Mouse (Mus musculus) hindbrain, embryonic 16.5 days (tissue): Measurements from ENCODE around the gene Phf14. TPM values are rescaled to one million over a fixed set of nuclear protein-coding genes. Genes with fewer than 3 reads are reported as not detected.

Experiments
- ATAC-seq: fragments of 200-750 bp; cut with Nextera tagmentation; 2 replicates; pipeline ENCODE4 v1.8.0; 2017; ENCODE audit warnings: moderate TSS enrichment, moderate library complexity
- H3K27ac ChIP-seq: fragments of 300-500 bp; sonication (generic); 2 replicates; pipeline ENCODE4 v1.5.1; 2014; ENCODE audit warnings: low read depth, mild to moderate bottlenecking, control low read depth, low read length, moderate library complexity
- H3K27me3 ChIP-seq: fragments of 300-500 bp; sonication (generic); replicated peaks from 2 replicates; pipeline ENCODE4 v1.6.1; 2014; ENCODE audit warnings: low read length; ENCODE audit not compliant: control insufficient read depth, insufficient read depth
- H3K36me3 ChIP-seq: fragments of 300-500 bp; sonication (generic); 2 replicates; pipeline ENCODE4 v1.6.1; 2014; ENCODE audit warnings: mild to moderate bottlenecking, low read length, moderate library complexity, mixed read lengths; ENCODE audit not compliant: control insufficient read depth, insufficient read depth
- H3K4me1 ChIP-seq: fragments of 300-500 bp; sonication (generic); 2 replicates; pipeline ENCODE4 v1.6.1; 2014; ENCODE audit warnings: low read depth, low read length; ENCODE audit not compliant: control insufficient read depth, insufficient read depth
- H3K4me2 ChIP-seq: fragments of 300-500 bp; sonication (generic); 2 replicates; pipeline ENCODE4 v1.6.1; 2014; ENCODE audit warnings: mild to moderate bottlenecking, low read length, control low read depth, moderate library complexity
- H3K4me3 ChIP-seq: fragments of 300-500 bp; sonication (generic); 2 replicates; pipeline ENCODE4 v1.5.1; 2014; ENCODE audit warnings: mild to moderate bottlenecking, low read length, control low read depth, moderate library complexity
- H3K9ac ChIP-seq: fragments of 300-500 bp; sonication (generic); 2 replicates; pipeline ENCODE4 v1.6.1; 2014; ENCODE audit warnings: low read depth, mild to moderate bottlenecking, control low read depth, low read length, moderate library complexity
- H3K9me3 ChIP-seq: fragments of 300-500 bp; sonication (generic); 2 replicates; pipeline ENCODE4 v1.6.1; 2014; ENCODE audit warnings: mild to moderate bottlenecking, low read length, moderate library complexity; ENCODE audit not compliant: control insufficient read depth
- WGBS: fragments of 180-500 bp; shearing (Covaris S2); extraction: QIAGEN DNeasy Blood & Tissue Kit; methylation state at CpG from one replicate; pipeline ENCODE4 v1.1.7; 2014; 5-methylcytosine and 5-hydroxymethylcytosine counted together
- polyA plus RNA-seq: library from polyadenylated mRNA; unstranded; fragments of >200 nt; fragmentation: Nextera tagmentation; extraction: Ambion mirVana; gene quantifications from 2 replicates; pipeline ENCODE4 v1.2.1, GENCODE M21; 2015

Phf14 gene
- polyA plus RNA-seq, 1 experiment from 2014 or later = 74.3 TPM

- Histone ChIP-seq H3K27ac (no peak overlapping the region), H3K4me3 (no peak overlapping the region), H3K4me1 (no peaks in the 10 kb centered on the region; the same call in 1 of the 2 replicates), H3K36me3 (no peaks in the 10 kb centered on the region), H3K9ac (no peak overlapping the region), H3K9me3 (no peaks in the 10 kb centered on the region), H3K4me2 (no peak overlapping the region), H3K27me3 (no peaks in the 10 kb centered on the region)
- 42% methylated on average over 7 of the region's 7 CpGs for WGBS
- ATAC-seq = 0 out of 2 replicates have a peak, but pooled peaks have one; percentile 50
These were observed 169.7 kb downstream of the Phf14 start for GRCm38 (mm10) chr6:12077338-12077737.

DNA sequence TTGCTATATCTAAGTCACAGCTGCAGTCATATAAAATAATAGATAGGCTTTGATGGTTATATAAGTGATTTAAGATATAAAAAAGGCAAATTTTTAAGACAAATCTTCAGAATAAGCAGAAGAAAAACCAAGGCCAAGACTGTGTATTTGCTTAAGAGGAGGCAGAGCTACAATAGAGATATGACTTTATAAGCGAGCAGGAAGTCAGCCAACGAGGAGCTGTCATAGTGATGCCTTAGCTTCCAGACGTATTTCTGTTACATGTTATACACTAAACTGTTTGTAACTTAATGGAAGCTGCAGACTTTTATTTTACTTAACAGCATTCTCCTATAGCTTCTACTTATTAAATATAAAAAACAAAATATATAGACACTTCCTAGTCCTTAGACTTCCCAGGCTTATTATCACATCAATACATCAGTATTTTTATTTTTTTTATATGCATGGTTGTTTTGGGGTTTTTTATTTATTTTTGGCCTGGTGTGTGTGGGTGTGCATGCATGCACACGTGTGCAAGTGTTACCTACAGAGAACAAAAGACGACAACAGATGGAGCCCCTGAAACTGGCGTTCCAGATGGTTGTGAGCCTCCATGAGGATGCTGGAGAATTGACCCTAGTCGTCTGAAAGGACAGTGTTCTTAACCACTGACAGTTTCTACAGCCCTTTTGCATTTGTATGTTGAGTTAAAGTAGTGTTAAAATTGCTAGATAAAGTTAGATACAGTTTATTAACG lies 170.4 kb downstream of the Phf14 start:
- no peak for ATAC-seq
- no peak overlapping the region for H3K4me3 ChIP-seq
- H3K9ac ChIP-seq = no peak overlapping the region
- H3K27ac ChIP-seq = no peak overlapping the region
- H3K4me1 ChIP-seq = no peaks in the 10 kb centered on the region; the same call in 1 of the 2 replicates
- H3K9me3 ChIP-seq = no peaks in the 10 kb centered on the region
- H3K27me3 ChIP-seq = no peaks in the 10 kb centered on the region
- WGBS = 67% methylated on average over 8 of the region's 8 CpGs
- H3K4me2 ChIP-seq = no peak overlapping the region
- no peaks in the 10 kb centered on the region for H3K36me3 ChIP-seq

GRCm38 (mm10) chr6:12079260-12079659 lies 171.7 kb downstream of the Phf14 start:
- WGBS = 90% methylated on average over 4 of the region's 4 CpGs
- no peaks in the 10 kb centered on the region for H3K36me3 ChIP-seq
- H3K4me3 ChIP-seq = no peak overlapping the region
- H3K27ac ChIP-seq = no peak overlapping the region
- H3K4me1 ChIP-seq = no peaks in the 10 kb centered on the region; the same call in 1 of the 2 replicates
- no peak overlapping the region for H3K9ac ChIP-seq
- no peaks in the 10 kb centered on the region for H3K27me3 ChIP-seq
- H3K9me3 ChIP-seq = no peaks in the 10 kb centered on the region
- ATAC-seq = no peak
- H3K4me2 ChIP-seq = no peak overlapping the region

DNA sequence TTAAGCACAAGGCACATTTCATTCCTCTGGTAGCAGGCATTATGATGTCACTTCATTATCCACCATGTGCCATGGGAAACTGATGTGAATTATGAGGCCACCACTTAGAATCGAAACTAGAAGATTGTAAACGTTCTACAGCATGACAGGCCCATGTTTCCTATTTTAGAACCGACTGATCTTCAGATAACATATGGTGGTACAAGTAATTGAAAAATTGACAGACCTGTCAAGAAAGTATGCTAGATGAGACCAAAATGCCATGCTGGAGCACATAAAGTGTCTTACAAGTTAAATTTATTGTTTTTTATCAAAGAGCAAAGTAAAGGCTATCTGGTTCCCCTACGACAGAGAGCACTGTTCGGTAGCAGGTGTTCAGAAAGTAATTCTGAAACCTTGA lies 172.8 kb downstream of the Phf14 start:
- Histone ChIP-seq H3K4me2 (no peak overlapping the region), H3K4me3 (no peak overlapping the region), H3K27ac (no peak overlapping the region), H3K36me3 (no peaks in the 10 kb centered on the region), H3K27me3 (no peaks in the 10 kb centered on the region), H3K9me3 (no peaks in the 10 kb centered on the region), H3K9ac (no peak overlapping the region), H3K4me1 (no peaks in the 10 kb centered on the region; the same call in 1 of the 2 replicates)
- no peak for ATAC-seq
- 81% methylated on average over 5 of the region's 5 CpGs for WGBS

- Histone ChIP-seq H3K27ac (no peak overlapping the region), H3K9ac (no peak overlapping the region), H3K9me3 (no peaks in the 10 kb centered on the region), H3K27me3 (no peaks in the 10 kb centered on the region), H3K4me1 (no peaks in the 10 kb centered on the region; the same call in 1 of the 2 replicates), H3K4me3 (no peak overlapping the region), H3K36me3 (no peaks in the 10 kb centered on the region), H3K4me2 (no peak overlapping the region)
- no peak for ATAC-seq
- 92% methylated on average over 2 of the region's 2 CpGs for WGBS
These were observed 174.1 kb downstream of the Phf14 start for GRCm38 (mm10) chr6:12081722-12082121.

DNA sequence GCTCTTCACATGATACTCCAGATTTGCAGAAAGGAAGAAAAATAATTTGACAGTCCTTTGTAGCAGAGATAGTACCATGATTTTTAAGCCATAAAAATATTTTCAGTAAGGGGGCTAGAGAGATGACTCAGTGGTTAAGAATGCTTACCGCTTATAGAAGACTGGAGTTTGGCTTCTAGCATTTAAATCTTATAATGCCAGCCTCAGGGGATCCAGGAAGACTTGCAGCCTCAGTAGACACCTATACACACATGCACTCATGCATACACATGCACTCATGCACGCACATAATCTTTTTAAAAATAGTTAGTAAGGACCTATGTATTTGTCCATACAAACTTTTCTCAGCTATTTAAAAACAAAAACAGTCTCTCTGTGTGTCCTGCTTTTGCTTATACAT lies 174.5 kb downstream of the Phf14 start:
- ATAC-seq = no peak
- H3K27me3 ChIP-seq = no peaks in the 10 kb centered on the region
- no peaks in the 10 kb centered on the region for H3K9me3 ChIP-seq
- no peak overlapping the region for H3K4me2 ChIP-seq
- H3K36me3 ChIP-seq = no peaks in the 10 kb centered on the region
- H3K4me3 ChIP-seq = no peak overlapping the region
- WGBS = 83% methylated on average over 2 of the region's 2 CpGs
- H3K4me1 ChIP-seq = no peaks in the 10 kb centered on the region; the same call in 1 of the 2 replicates
- no peak overlapping the region for H3K9ac ChIP-seq
- no peak overlapping the region for H3K27ac ChIP-seq

DNA sequence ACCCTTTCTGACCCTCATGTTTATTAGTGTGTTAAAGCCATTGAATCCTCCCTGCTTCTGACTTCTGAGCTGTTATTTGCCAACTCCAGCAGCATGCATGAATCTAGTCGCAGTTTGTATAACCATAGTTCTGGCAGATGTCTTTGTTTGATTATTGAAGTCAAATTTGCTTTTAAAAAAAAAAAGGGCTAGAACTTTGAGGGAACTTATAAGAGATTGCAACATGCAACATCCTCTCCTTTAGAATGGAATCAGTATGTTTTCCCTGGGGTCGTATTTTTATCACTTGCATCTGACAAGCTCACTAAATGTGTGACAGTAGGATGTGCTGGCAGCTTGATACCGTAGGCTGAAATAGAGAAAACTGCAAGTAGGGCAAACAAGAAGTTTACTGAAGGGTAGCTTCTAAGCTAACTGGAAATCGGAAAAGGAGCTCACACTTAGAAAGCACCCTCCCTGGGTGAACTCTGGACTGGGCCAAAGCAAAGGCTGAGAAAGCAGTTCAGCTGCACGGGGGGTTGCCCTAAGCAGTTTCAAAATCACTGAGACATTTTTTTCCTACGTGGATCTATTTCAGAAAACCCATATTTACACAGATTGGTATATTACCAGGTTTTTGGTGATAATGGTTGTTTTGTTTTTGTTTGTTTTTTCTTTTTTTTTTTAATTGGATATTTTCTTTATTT lies 175.1 kb downstream of the Phf14 start:
- Histone ChIP-seq H3K9me3 (no peaks in the 10 kb centered on the region), H3K27ac (no peak overlapping the region), H3K4me1 (no peaks in the 10 kb centered on the region), H3K27me3 (no peaks in the 10 kb centered on the region), H3K4me3 (no peak overlapping the region), H3K9ac (no peak overlapping the region), H3K36me3 (no peaks in the 10 kb centered on the region), H3K4me2 (no peak overlapping the region)
- WGBS = 77% methylated on average over 6 of the region's 6 CpGs
- no peak for ATAC-seq

DNA sequence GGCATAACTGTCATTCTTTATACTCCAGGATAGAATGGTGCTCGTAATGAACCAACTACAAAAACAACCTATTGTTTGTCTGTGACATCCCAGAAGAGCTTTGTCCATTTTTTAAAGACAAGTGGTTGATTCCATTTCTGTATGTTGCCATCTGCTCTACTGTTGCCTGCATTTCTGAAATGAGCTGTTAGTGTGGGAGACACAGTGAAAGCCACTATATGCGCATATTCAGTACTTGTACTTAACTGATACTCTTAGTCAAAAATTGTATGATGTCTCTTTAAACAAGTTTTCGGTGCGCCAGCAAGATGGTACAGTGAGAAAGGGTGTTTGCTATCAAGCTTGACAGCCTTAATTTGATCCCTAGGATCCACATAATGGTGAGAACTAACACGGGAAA lies 177.1 kb downstream of the Phf14 start:
- H3K4me2 ChIP-seq = no peak overlapping the region

DNA sequence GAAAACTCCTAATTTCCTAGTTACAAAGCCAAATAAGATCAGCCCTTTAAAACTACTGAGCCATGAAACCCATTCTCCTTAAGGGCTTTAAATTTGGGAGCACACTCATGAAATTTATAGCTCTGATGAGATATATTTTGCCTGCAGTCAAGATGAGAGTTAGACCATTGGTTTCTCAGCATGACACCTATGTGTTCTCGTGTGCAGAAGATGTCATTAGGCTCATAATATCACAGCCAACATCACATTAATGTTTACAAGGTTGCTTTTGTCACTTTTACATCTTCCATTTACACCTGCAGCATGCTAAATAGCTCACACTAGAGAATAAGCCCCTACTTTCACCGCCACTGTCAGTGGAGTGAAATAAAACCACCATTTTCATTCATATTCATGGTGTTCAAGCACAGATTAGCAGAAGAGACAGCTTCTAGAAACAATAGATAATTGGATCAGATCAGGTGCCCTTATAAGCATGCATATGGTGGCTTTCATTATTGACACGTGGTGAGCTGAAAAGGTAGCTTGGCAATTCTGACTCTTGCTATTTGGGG lies 181.9 kb downstream of the Phf14 start:
- no peak overlapping the region for H3K27ac ChIP-seq
- H3K9me3 ChIP-seq = no peaks in the 10 kb centered on the region
- peak; percentile 60; the same call in 1 of the 2 replicates for ATAC-seq
- no peaks in the 10 kb centered on the region for H3K4me1 ChIP-seq
- no peak overlapping the region for H3K9ac ChIP-seq
- no peak overlapping the region for H3K4me3 ChIP-seq
- no peaks in the 10 kb centered on the region for H3K36me3 ChIP-seq
- H3K27me3 ChIP-seq = no peaks in the 10 kb centered on the region
- 46% methylated on average over 3 of the region's 3 CpGs for WGBS
- H3K4me2 ChIP-seq = no peak overlapping the region

More for the DNA sequence above, 177.1 kb downstream of the Phf14 start:
- 85% methylated on average over 5 of the region's 5 CpGs for WGBS
- Histone ChIP-seq H3K9ac (no peak overlapping the region), H3K36me3 (no peaks in the 10 kb centered on the region), H3K4me1 (no peaks in the 10 kb centered on the region), H3K9me3 (no peaks in the 10 kb centered on the region), H3K4me3 (no peak overlapping the region), H3K27ac (no peak overlapping the region), H3K27me3 (no peaks in the 10 kb centered on the region)
- no peak for ATAC-seq
